Comparison of ENCODE assay signal across 14 mouse cellular contexts in genomic region chr9:105774878-105775277, GRCm38 (mm10). TPM values are rescaled to one million over a fixed set of nuclear protein-coding genes. Genes with fewer than 3 reads are reported as not detected.
A peak's percentile ranks its signal among the peaks of the same experiment; 100 is the strongest.
DNase-seq lines count a peak whose midpoint lies in the region; ATAC-seq and TF ChIP-seq lines count a peak whose summit lies in the region.
"Had no signal": no experiment of that assay in that cellular context is flagged by ENCODE, and none has a peak within 500 bp of the region (broad histone marks: within the 10 kb centered on the region; RNA-seq: fewer than 3 reads in every experiment).

No protein-coding gene starts in this region.

- no peak for TF ChIP-seq CTCF in stomach, postnatal 0 days (IDR thresholded peaks at IDR 0.05; ENCODE audit: low read depth)

- intact Hi-C loops in heart, postnatal 25 days (cut with DNase I), result no loop called here

- no peak for ATAC-seq in heart, embryonic 11.5 days (replicated peaks; ENCODE audit: insufficient number of reproducible peaks, low FRiP score, low TSS enrichment)
- no peak for ATAC-seq in stomach, postnatal 0 days (ENCODE audit: low FRiP score, low TSS enrichment)

- H3K9me3 ChIP-seq in heart, embryonic 11.5 days (replicated peaks; ENCODE audit: control insufficient read depth, low read length), result no peaks in the 10 kb centered on the region
- H3K9me3 ChIP-seq in stomach, postnatal 0 days (ENCODE audit: control insufficient read depth, low read length), result no peaks in the 10 kb centered on the region
- no peaks in the 10 kb centered on the region for H3K9me3 ChIP-seq in forebrain, embryonic 10.5 days
- H3K9me3 ChIP-seq: hindbrain, embryonic 12.5 days; liver, embryonic 15.5 days had no signal

- no peak overlapping the region for H3K4me2 ChIP-seq in heart, embryonic 11.5 days
- H3K4me2 ChIP-seq in stomach, postnatal 0 days (replicated peaks; ENCODE audit: low read depth), result no peak overlapping the region
- H3K4me2 ChIP-seq: hindbrain, embryonic 12.5 days; liver, embryonic 15.5 days had no signal

- H3K27me3 ChIP-seq in heart, embryonic 11.5 days (ENCODE audit: control insufficient read depth, insufficient read depth, low read length), result no peaks in the 10 kb centered on the region
- no peaks in the 10 kb centered on the region for H3K27me3 ChIP-seq in stomach, postnatal 0 days (ENCODE audit: control insufficient read depth, insufficient read depth, low read length)
- no peaks in the 10 kb centered on the region for H3K27me3 ChIP-seq in forebrain, embryonic 10.5 days (ENCODE audit: poor library complexity, severe bottlenecking)
- H3K27me3 ChIP-seq: hindbrain, embryonic 12.5 days; liver, embryonic 15.5 days had no signal

- no peak for TF ChIP-seq EP300 in stomach, postnatal 0 days (optimal IDR thresholded peaks at IDR 0.05)

- no peak overlapping the region for H3K9ac ChIP-seq in heart, embryonic 11.5 days (ENCODE audit: low read depth, low read length)
- H3K9ac ChIP-seq in stomach, postnatal 0 days (ENCODE audit: low read length), result no peak overlapping the region
- H3K9ac ChIP-seq: hindbrain, embryonic 12.5 days; liver, embryonic 15.5 days had no signal

- peak; percentile 80 to 86 for DNase-seq in heart, adult 18-20 months
- peak; percentile 35 for DNase-seq in ovary, postnatal 14 days (ENCODE audit: low spot score)
- no peak for DNase-seq in ovary, postnatal 36 days (ENCODE audit: low spot score)
- DNase-seq in heart, postnatal 25 days (ENCODE audit: low spot score), result peak; percentile 35
- no peak for DNase-seq in stomach, postnatal 0 days (ENCODE audit: low spot score)
- no peak for DNase-seq in forebrain, embryonic 10.5 days (ENCODE audit: extremely low spot score, low spot score)
- DNase-seq in cerebellum, adult 11-12 months, result no peak
- DNase-seq: cerebellum, adult 8-10 months; layer of hippocampus, postnatal 36 days; thymus, adult 2 months had no signal

- H3K36me3 ChIP-seq in heart, embryonic 11.5 days (ENCODE audit: control insufficient read depth, insufficient read depth, low read length), result no peaks in the 10 kb centered on the region
- H3K36me3 ChIP-seq in stomach, postnatal 0 days (ENCODE audit: control insufficient read depth, insufficient read depth, low read length), result no peaks in the 10 kb centered on the region
- H3K36me3 ChIP-seq in forebrain, embryonic 10.5 days (replicated peaks), result no peaks in the 10 kb centered on the region
- H3K36me3 ChIP-seq: hindbrain, embryonic 12.5 days; liver, embryonic 15.5 days had no signal

- no peak overlapping the region for H3K27ac ChIP-seq in heart, embryonic 11.5 days (ENCODE audit: low read depth, low read length)
- no peak overlapping the region for H3K27ac ChIP-seq in stomach, postnatal 0 days (replicated peaks)
- H3K27ac ChIP-seq in forebrain, embryonic 10.5 days, result no peak overlapping the region
- H3K27ac ChIP-seq: hindbrain, embryonic 12.5 days; liver, embryonic 15.5 days had no signal

- no peak overlapping the region for H3K4me3 ChIP-seq in heart, embryonic 11.5 days (ENCODE audit: low read depth, low read length)
- no peak overlapping the region for H3K4me3 ChIP-seq in stomach, postnatal 0 days (ENCODE audit: low read depth, low read length)
- no peak overlapping the region for H3K4me3 ChIP-seq in forebrain, embryonic 10.5 days
- H3K4me3 ChIP-seq: erythroblast, embryonic 14.5 days; hindbrain, embryonic 12.5 days; liver, embryonic 15.5 days had no signal

- 71% methylated on average over 7 of the region's 7 CpGs for WGBS in heart, embryonic 11.5 days (ENCODE audit: insufficient replicate concordance)
- WGBS in stomach, postnatal 0 days, result 53% methylated on average over 7 of the region's 7 CpGs
- WGBS in forebrain, embryonic 10.5 days, result 93% methylated on average over 7 of the region's 7 CpGs

- H3K4me1 ChIP-seq in heart, embryonic 11.5 days (ENCODE audit: control insufficient read depth, insufficient read depth, low read length), result no peaks in the 10 kb centered on the region; the same call in 1 of the 2 replicates
- no peaks in the 10 kb centered on the region; the same call in 1 of the 2 replicates for H3K4me1 ChIP-seq in stomach, postnatal 0 days (replicated peaks; ENCODE audit: control insufficient read depth, insufficient read depth)
- peaks cover 23% of the 10 kb centered on the region for H3K4me1 ChIP-seq in forebrain, embryonic 10.5 days
- H3K4me1 ChIP-seq: liver, embryonic 15.5 days had no signal

RNA-seq across cellular contexts. Expression of gene Col6a6, which starts 53.1 kb away (rescaled TPM):
- total RNA-seq in heart, adult 18-20 months (2021), result 1 to 10 TPM; 2.8 to 3.5 TPM
- 0.38 and 0.69 TPM in 2 replicates for polyA plus RNA-seq in heart, embryonic 11.5 days (2014; fragmentation: Nextera tagmentation; extraction: Ambion mirVana)
- total RNA-seq in heart, postnatal 25 days (2021), result 1 to 10 TPM; 4.5 to 4.6 TPM
- 0.18 and 0.29 TPM in 2 replicates for polyA plus RNA-seq in stomach, postnatal 0 days (2015; fragmentation: Nextera tagmentation; extraction: Ambion mirVana)
- 0.02 TPM in 2 replicates for polyA plus RNA-seq in forebrain, embryonic 10.5 days (2016; fragmentation: Nextera tagmentation; extraction: Ambion mirVana)

Comparison
In these comparisons a context has a peak if more than half of its experiments do, and no peak if none do; other contexts are left out.
1. DNase-seq: peak in heart, adult 18-20 months (2 of 2), ovary, postnatal 14 days (single experiment) and heart, postnatal 25 days (single experiment); none in ovary, postnatal 36 days (single experiment), stomach, postnatal 0 days (single experiment), forebrain, embryonic 10.5 days (single experiment) and cerebellum, adult 11-12 months (single experiment).